Mouse (Mus musculus) frontal cortex, postnatal 36 days (tissue): Measurements from ENCODE around the gene Vti1a.

Experiments
- DNase-seq, 2 experiments: peaks; one replicate each; pipeline ENCODE4 v3.0.0; 2022; ENCODE audit warnings: low spot score in 2 of 2

The Vti1a gene

DNA sequence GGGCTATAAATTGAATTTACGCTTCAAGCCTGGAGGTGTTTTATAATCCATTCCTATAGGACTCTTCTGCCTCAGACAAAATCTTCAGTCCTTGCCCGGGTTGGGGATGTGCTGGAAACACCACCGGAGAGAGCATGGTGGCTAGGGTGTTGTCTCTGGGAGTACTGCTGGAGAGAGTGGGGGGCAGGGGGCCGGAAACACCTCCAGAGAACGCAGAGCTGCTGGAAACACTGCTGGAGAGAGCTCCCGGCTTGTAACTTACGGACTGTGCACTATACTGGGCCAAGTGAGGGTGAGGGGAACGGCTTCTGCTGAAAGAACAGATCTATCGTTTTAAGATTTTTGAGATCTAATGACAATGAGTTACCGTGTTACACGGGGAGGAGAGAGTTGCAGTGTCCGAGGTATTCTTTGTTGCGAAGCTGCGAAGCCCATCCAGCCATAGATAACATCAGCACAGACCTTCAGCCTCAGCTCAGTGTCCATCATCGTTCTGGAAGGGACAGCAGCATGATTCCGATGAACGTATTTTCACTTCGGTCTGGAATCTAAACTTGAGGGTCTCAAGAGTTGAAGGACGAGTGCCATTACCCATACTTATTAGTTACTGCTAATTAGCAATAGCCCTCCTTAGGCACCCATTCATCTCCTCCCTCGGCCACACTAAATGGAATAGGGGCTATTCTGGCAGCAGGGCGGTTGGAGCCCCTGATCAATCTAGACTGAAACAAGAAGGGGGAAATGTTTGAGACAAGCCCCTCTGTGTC is 140.4 kb downstream of the Vti1a start:
- DNase-seq = no peak

DNA sequence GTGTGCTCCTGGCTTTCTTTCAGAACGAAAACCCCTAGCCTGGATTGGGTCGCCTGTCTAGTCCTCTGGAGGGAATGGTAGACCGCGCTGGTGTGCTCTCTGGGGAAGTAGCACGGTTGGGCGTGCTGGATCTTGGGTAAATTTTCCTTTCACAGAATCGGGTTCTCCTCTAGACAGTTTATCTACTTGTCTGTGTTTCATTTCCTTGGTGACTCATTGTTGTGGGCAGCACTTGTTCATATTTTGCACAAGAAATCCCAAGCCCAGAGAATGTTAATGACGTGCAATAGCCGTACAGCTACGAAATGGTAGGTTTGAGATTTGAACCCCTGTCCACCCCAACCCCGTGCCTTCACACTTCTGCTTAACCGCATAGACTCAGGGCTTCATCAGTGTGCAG is 145.9 kb downstream of the Vti1a start:
- DNase-seq = no peak

DNA sequence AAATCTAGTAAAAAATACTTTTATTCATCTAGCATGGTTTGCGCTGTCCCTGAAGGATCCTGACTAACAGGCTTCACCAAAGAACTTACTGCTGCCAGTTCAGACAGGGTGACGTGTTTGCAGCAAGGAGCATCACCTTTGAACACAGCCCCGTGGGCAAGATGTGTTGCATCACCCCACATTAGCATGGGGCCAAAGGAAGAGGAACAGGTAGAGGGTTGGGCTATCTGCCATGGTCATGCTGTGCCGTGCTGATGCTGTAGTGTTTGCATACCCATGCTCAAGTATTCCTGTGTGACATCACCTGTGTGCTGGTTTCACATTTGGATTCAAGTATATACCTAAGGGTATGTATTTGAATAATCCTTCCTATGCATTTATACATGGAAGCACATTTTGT is 147.6 kb downstream of the Vti1a start:
- no peak for DNase-seq

DNA sequence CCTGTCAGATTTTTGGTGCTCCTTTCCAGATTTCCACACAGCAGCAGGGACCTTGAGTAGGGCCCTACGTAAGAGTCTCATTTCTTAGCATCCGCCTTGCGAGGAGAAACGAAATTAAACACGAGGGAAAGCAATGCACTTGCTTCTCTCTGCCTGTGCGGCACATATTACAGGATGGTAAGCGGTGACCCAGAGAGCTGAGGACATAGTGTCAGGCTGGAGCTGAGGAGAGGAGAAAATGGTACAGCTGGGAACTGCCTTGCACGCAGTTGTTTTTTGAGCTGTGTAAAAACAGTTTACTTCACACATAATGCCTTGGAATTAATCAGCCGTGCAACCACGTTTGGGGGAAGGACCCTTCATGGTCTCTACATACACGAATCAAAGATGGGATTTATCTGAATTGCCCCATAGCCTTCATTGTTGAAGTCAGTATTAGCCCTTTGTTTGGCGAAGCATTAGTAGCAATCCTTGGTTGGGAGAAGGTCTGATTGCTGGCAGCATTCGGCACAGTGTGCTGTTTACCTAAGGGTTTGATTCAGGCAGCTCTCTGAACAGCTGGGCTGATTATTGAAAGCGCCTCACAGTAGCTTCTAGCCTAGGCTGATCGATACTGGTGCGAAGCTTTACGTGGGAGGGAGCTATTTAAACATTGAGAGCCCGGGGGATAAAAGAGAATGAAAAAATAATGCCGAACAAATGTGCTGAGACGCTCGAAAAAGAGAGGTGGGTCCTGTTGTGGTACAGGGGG is 153.4 kb downstream of the Vti1a start:
- DNase-seq = no peak

DNA sequence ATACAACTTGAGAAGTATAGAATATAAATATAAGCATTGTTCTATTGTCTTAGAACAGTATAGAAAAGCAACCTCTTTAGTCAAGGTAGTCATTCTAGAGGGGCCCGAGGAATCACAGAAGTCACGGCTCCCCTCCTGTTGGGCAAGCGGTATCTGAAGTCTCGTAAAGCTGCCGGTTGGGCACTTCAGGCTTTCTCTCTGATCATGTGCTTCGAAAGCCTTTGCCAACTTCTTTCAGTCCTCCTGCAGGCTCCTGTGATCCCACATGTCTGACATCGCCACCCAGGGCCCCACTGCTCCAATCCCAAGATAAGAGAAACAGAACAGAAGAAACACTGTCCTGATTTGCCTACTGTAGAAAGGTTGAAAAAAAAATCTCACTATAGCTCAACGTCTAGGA is 156.5 kb downstream of the Vti1a start:
- DNase-seq = no peak

DNA sequence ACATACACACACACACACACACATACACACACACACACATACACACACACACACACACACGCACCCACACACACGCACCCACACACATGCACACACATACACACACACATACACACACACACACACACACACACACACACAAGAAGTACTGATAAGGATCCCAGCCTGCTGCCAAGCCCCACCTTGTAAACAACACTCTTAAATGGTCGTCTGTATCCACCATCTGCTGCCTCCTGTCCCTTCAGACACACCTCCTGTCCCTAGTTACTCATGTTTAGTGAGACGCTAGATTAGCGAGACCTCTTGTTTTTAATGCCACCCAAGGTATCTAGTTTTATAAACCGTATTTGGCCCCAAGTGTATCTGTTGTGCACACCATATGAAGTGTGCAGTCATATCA is 158.1 kb downstream of the Vti1a start:
- no peak for DNase-seq

DNA sequence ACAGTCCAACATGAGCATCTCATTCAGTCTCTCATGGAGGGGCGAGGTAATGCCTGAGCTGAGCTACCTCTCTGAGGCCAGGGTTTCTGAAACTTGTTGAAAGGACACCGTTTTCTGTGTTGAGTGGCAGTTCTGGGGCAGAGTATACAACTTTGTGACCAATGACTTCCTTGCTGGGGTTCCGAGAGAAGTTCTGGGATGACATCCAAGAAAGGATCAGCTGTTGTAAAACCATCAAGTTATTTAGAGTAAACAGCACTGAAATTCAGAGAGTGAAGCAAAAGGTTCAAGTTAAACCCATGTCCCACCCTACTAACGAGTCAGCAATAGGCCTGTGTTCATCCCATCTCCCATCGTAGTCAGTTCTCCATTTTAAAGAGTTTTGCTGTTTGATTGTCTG is 164.4 kb downstream of the Vti1a start:
- no peak for DNase-seq

DNA sequence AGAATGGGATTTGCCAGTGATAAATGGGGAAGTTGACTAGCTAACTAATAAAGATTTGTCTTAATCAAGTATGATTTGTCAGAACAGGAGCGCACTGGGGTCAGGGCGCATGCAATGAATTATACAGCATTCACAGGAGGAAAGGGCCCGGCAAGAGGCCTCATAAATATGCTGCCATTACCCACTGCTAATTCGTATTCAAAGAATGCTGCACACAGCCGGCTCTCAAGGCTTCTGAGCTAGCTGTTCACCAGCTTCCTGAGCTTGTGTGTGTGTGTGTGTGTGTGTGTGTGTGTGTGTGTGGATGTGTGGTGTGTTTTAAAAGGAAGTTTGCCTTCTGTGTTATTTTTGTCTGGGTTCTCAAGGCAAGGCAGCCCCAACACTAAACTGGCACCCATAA is 165.2 kb downstream of the Vti1a start:
- peak in 1 of 2 experiments; percentile 24 for DNase-seq

DNA sequence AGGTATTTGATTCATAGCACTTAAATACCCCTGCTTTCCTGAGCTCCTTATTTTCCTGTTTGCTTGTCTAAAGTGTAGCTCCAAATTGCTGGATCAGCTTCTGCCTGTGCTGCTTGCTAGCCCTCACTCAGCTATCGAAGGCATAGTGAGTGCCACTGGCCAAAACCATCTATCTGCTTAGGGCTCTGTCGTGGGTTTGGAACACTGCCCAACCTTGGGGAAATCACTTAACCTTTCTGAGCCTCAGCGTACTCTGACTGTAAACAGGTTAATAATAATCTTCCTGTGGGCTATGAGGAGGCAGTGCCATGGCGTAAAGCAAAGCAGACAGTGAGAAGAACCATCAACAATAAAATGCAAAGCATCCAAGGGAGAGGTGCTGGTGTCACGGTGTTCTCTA is 167.4 kb downstream of the Vti1a start:
- DNase-seq = no peak

DNA sequence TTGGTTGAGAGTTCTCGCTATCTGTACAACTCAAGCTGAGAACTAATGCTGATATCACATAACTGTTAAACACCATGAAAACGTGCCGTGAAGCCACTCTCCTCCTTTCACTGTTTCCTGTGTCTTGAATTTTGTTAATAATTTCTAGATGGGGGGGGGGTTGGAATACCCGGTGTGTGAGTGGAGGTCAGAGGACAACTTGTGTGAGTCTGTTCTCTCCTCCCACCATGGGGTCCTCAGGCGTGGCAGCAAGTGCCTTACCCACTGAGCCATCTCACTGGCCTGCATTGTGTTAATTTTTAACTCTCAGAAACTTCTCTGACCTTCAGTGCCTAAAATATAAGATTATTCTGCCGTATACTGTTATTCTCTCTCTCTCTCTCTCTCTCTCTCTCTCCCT is 168.5 kb downstream of the Vti1a start:
- no peak for DNase-seq

DNA sequence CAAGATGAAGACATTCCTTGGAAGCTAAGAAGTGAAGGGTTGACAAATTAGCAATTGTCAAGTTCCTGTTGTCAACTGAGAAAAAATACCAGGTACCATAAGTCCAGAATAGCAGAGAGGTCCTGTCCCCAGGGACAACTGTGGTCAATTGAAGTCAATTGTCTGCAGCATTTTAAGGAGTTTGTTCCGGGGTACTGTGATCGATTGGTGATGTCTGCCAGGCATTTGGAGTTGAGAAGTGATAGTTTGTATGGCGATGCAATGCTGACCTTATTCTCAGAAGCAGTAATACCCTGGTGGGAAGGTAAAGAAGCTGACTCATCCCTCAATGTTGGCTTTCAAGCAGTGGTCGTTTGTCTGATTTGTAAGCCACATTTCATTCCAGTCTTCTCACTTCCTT is 170.4 kb downstream of the Vti1a start:
- no peak for DNase-seq

DNA sequence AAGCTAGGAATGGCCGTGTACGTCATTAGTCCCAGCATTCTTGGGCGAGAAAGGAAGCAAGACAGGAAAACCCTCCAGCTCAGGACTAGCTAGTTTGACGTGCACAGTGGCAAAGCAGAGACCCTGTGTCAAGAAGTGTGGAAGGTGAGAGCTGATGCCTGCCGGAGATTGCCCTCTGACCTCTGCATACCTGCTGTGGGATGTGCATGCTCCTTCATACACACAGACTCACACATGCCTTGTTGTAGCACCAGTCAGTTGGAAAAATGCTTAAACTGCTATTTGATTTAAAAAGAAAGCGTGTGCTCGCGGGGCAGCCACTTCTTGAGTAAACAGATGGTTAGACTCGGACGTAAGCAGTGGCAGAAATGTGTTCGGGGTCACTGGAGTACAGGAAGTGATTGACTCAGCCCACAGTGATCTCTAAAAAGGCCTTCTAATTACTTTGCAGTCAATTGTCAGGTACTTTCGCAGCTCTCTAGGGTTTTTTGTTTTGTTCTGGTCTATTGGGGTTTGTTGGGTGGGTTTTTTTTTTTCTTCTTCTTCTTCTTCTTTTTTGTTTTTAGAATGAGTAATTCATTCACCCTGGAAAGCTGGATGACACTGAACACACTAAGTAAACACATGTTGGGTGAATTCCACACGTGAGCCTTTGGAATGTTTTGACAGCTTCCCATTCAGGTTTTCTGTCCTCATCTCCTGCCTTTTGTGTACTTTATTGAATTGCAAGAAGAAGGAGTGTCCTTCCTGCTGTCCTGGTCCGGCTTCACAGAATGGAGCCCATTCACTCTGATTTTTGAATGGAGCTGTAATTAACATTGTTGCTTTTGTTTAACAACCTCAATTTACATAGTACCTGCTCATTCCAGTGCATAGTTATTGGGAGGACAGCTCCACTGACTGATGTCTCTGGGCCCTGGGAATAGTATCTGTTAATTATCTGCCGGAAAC is 175.3 kb downstream of the Vti1a start:
- DNase-seq = no peak

DNA sequence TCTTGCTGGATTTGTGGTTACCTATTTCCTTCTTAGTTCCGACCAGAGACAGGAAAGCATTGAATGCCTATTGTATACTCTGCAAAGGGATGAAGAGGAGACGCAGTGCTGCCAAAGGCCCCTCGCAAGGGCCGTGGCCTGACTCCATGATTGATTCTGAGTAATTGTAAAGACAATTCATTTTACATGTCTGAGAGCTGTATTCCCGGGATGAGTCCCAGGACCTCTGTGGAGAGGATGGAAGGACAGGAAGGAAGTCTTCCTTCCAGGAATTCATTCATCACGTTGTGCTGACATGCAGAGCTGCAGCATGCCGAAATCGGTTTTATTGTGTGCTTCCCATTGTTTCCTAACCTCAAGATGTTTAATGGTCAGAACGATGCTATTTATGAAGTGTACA is 180.2 kb downstream of the Vti1a start:
- no peak for DNase-seq

DNA sequence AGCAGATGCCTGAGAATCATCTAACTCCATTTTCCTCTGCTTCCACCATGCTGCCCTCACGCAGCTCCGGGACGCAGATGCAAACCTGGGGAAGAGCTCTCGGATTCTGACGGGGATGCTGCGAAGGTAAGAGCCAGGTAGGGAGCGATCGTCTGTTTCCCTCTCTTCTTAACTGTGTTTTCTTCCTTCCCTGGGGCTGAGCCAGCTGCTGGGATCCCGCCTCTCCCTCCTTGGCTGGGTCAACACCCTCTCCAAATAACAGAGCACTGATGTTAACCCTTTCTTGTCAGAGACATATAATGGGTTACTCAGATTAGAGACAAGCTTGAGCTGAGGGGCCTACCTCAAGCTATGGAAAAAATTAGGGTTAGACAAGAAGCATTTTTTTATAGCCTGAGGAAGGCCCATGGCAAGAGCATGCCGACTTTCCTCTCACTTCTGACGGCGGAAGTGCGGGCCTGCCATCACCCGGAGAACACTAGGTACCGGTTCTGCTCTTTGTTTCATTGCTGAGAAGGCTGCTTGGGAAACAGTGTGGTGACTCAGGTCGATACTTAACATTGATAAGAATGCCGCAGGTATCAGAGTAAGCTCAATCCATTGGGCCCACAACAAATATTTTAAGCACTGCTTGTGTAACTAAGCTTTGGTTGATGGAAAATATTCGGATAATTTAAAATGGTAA is 183.2 kb downstream of the Vti1a start:
- no peak for DNase-seq

DNA sequence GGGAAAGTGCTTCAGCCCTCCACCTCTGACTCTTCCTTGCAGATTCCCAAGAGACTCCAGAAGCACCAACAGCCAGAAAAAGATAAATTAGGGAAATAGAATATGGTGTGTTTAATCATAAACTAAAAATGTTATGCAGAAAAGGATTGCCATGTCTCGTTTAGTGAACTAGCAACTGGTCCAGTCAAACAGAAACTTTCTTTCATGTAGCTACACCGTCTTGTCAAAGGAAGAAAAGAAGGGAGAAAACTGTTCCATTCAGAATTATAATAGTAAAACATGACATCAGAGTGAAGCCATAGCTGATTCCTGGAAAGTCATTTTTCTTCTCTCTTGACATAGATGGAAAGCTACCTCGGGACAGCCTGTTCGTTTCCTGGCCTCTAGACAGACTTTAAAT is 185.9 kb downstream of the Vti1a start:
- DNase-seq = no peak

DNA sequence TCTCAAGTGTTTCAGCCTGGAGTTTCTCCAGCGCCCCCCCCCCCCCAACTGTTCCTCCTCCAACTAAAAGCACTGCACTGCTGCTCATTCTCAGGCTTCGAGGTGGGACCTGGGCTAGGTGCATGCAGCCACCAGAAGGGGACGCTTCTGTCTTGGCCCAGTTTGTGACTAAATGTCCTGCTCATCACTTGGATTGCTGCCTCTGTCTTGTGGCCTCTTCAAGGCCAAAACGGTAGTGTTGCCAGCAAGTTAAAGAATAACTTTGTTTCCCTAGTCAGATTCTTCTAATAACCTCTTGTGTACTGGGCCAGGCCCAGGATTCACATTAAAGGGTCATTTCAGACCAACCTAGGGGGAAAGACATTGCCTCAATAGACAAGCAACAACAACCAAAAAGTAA is 187.7 kb downstream of the Vti1a start:
- DNase-seq = no peak

DNA sequence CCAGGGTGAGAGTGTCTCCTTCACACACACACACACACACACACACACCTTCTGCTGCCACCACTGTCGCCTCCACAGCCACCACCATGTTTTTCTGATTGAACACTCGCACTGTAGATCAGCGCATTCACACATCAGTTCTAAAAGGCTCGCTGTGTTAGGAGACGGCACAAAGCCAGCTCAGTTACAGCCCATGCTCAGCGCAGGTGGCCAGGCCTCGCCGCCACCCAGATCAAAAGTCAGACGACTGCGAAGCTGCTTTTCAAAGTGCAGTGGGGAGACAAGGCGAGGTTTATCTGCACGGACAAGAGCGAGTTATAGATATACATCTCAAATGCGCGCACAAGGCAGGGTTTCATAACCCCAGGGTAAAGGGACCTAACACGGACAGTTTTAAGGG is 191.7 kb downstream of the Vti1a start:
- DNase-seq = no peak

DNA sequence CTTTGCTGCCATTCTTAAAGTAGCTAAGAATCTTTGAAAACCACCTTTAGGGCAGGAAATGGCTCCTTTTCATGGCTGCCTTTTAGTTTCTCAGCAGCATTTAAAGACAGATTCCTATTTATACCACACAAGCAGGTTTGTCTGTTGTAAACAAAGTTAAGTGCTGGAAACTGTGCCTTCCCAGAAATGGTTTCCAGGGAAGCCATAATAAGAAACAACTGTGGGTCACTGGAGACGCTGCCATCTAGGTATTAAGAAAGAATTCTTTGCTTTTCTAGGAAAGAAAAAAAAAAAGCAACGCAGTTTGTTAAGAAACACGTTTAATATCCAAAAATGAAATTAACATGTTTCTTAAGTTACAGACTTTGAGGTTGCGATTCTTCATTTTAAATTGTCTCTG is 192.1 kb downstream of the Vti1a start:
- no peak for DNase-seq

DNA sequence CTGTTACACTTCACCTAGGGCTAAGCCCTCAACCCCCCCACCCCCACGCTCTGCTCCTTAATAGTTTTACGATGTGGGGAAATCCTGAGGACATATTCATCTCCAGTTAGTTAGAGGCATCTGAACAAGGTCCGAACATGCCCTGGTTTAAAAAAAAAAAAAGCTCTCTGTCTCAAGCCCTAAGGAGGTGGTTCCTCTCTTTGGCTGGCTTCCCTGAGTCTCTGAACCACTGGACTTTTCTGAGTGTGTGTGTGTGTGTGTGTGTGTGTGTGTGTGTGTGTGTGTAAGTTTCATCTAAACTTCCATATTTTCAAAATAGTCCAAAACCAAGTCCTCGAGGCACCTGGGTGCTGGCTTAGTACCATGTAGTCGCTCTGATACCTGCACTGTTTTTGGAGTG is 192.9 kb downstream of the Vti1a start:
- no peak for DNase-seq

DNA sequence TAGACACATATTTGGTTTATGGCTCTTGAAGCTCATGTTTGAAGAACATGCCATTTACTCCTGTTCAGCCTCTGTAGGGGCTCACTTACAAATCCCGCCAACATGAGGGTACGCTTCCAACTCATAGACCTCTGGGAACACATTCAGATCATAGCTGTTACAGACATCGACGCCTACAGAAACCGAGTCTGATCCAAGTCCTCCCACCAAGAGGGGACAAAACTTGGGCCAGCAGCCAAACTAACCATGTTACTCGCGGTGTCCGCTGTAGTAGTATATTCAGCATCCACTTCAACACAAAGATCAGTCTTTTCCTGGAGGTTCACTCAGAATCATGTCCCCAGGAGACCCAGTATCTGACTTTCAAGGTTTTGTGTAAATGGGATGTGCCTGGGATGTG is 193.5 kb downstream of the Vti1a start:
- DNase-seq = peak; percentile 49 to 65

DNA sequence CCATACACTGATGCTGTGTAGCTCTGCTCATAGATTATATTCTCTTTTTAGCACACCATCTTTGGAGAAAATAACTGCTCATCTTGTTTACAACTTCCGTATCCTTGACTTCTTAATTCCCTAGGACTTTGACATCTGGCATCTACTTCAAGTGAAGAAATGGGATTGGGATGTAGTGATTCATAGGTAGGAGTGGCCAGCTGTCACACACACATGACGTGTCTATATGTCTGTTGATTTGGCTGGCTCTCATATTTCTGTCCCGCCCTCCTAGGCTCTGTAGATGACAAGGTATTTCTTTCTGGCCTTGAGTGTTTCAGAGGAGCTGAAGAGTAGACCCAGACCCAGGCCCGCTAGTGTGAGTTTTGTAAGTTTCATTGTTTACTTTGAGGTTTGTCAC is 197.8 kb downstream of the Vti1a start:
- no peak for DNase-seq

DNA sequence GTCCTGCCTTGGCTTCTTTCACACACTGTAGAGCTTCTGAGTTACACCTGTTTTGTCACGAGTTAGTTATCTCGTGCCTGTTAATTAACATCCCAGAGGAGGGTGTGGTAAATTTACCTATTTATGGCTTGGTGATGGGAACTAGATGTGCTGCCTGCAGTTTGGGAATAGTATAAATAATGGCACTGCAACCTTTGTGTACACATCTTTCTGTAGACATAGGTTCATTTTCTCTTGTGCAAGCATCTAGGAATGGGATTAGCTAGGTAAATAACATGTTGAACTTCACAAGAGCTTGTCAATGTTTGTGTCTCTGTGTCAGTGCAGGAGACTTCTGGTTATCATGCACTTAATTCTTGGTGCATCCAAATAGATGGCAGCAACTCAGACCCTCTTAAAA is 204.1 kb downstream of the Vti1a start:
- DNase-seq = no peak
